Mouse (Mus musculus) limb, embryonic 13.5 days (tissue): Measurements from ENCODE around the gene Arhgap29. TPM values are rescaled to one million over a fixed set of nuclear protein-coding genes. Genes with fewer than 3 reads are reported as not detected.
A peak's percentile ranks its signal among the peaks of the same experiment; 100 is the strongest.

Source experiments
- ATAC-seq: fragments of 200-750 bp; cut with Nextera tagmentation; 2 replicates; pipeline ENCODE4 v1.8.0; 2017; ENCODE audit warnings: low read depth, moderate number of reproducible peaks, moderate TSS enrichment; ENCODE audit not compliant: low FRiP score
- H3K27ac ChIP-seq: fragments of 300-500 bp; sonication (generic); 2 replicates; pipeline ENCODE4 v1.5.1; 2015; ENCODE audit warnings: inconsistent platforms, mild to moderate bottlenecking, moderate library complexity
- H3K27me3 ChIP-seq: fragments of 300-500 bp; sonication (generic); 2 replicates; pipeline ENCODE4 v1.6.1; 2015; ENCODE audit warnings: mild to moderate bottlenecking, inconsistent platforms
- H3K36me3 ChIP-seq: fragments of 300-500 bp; sonication (generic); 2 replicates; pipeline ENCODE4 v1.6.1; 2015; ENCODE audit warnings: inconsistent platforms, mild to moderate bottlenecking, moderate library complexity
- H3K4me1 ChIP-seq: fragments of 300-500 bp; sonication (generic); 2 replicates; pipeline ENCODE4 v1.6.1; 2015; ENCODE audit warnings: inconsistent platforms
- H3K4me2 ChIP-seq: fragments of 300-500 bp; sonication (generic); replicated peaks from 2 replicates; pipeline ENCODE4 v1.6.1; 2015; ENCODE audit warnings: inconsistent platforms, mild to moderate bottlenecking, moderate library complexity
- H3K4me3 ChIP-seq: fragments of 300-500 bp; sonication (generic); 2 replicates; pipeline ENCODE4 v1.5.1; 2015; ENCODE audit warnings: moderate library complexity, mild to moderate bottlenecking, inconsistent platforms
- H3K9ac ChIP-seq: fragments of 300-500 bp; sonication (generic); 2 replicates; pipeline ENCODE4 v1.6.1; 2015; ENCODE audit warnings: mild to moderate bottlenecking, inconsistent platforms
- H3K9me3 ChIP-seq: fragments of 300-500 bp; sonication (generic); 2 replicates; pipeline ENCODE4 v1.6.1; 2016; ENCODE audit warnings: inconsistent platforms
- WGBS: fragments of 180-500 bp; shearing (Covaris S2); methylation state at CpG from one replicate; pipeline ENCODE4 v1.1.7; 2015; 5-methylcytosine and 5-hydroxymethylcytosine counted together
- polyA plus RNA-seq: library from polyadenylated mRNA; unstranded; fragments of >200 nt; fragmentation: Nextera tagmentation; extraction: Ambion mirVana; gene quantifications from 2 replicates; pipeline ENCODE4 v1.2.1, GENCODE M21; 2015

Arhgap29 gene
- polyA plus RNA-seq, 1 experiment from 2014 or later, result 54.3 TPM

GRCm38 (mm10) chr3:122021029-122021652, 68.8 kb downstream of the Arhgap29 start:
- no peak overlapping the region for H3K4me3 ChIP-seq
- H3K4me2 ChIP-seq, result no peak overlapping the region
- no peak for ATAC-seq
- no peaks in the 10 kb centered on the region for H3K9me3 ChIP-seq
- no peaks in the 10 kb centered on the region for H3K27me3 ChIP-seq
- no peak overlapping the region for H3K9ac ChIP-seq
- WGBS, result 85% methylated on average over 8 of the region's 8 CpGs
- peaks cover 5% of the 10 kb centered on the region; the same call in 1 of the 2 replicates for H3K36me3 ChIP-seq
- H3K4me1 ChIP-seq, result no peaks in the 10 kb centered on the region
- H3K27ac ChIP-seq, result no peak overlapping the region

DNA sequence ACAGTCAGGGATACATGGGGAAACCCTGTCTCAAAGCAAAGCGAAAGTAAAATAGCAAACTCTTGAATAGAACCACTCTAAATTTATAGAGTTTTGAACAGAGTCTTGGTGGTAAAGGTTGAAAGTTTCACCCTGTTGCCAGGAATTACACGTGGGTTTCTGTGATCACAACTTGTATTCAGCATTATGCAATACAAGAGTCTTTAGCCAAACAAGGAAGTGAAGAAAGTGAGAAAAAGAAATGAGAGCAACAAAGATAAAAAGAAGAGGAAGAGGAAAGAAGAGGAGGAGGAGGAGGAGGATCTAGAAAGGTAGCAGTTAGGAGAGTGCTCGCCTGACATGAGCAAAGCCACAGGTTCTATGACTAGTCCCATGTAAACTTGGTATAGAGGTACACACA, 70.0 kb downstream of the Arhgap29 start:
- H3K9me3 ChIP-seq, result no peaks in the 10 kb centered on the region
- no peak overlapping the region for H3K4me3 ChIP-seq
- no peak overlapping the region for H3K27ac ChIP-seq
- H3K36me3 ChIP-seq, result no peaks in the 10 kb centered on the region
- no peaks in the 10 kb centered on the region for H3K27me3 ChIP-seq
- H3K4me2 ChIP-seq, result no peak overlapping the region
- 0 out of 2 replicates have a peak, but pooled peaks cover 2% of the 10 kb centered on the region for H3K4me1 ChIP-seq
- no peak overlapping the region for H3K9ac ChIP-seq
- no peak for ATAC-seq
- WGBS, result 83% methylated on average over 3 of the region's 3 CpGs

- no peak for ATAC-seq
- Histone ChIP-seq H3K4me2 (no peak overlapping the region; the same call in 1 of the 2 replicates), H3K4me3 (no peak overlapping the region), H3K4me1 (0 out of 2 replicates have a peak, but pooled peaks cover 5% of the 10 kb centered on the region), H3K9me3 (no peaks in the 10 kb centered on the region), H3K27ac (no peak overlapping the region; the same call in 1 of the 2 replicates), H3K36me3 (no peaks in the 10 kb centered on the region), H3K27me3 (no peaks in the 10 kb centered on the region), H3K9ac (no peak overlapping the region)
- WGBS, result 49% methylated on average over 5 of the region's 5 CpGs
Observed at GRCm38 (mm10) chr3:122026676-122027075, 74.3 kb downstream of the Arhgap29 start.

GRCm38 (mm10) chr3:122027776-122028175, 75.4 kb downstream of the Arhgap29 start:
- WGBS, result 94% methylated on average over 8 of the region's 8 CpGs
- Histone ChIP-seq H3K27me3 (no peaks in the 10 kb centered on the region), H3K9me3 (no peaks in the 10 kb centered on the region), H3K4me1 (0 out of 2 replicates have a peak, but pooled peaks cover 5% of the 10 kb centered on the region), H3K9ac (no peak overlapping the region), H3K36me3 (no peaks in the 10 kb centered on the region), H3K4me2 (no peak overlapping the region), H3K4me3 (no peak overlapping the region), H3K27ac (no peak overlapping the region; the same call in 1 of the 2 replicates)
- no peak for ATAC-seq

DNA sequence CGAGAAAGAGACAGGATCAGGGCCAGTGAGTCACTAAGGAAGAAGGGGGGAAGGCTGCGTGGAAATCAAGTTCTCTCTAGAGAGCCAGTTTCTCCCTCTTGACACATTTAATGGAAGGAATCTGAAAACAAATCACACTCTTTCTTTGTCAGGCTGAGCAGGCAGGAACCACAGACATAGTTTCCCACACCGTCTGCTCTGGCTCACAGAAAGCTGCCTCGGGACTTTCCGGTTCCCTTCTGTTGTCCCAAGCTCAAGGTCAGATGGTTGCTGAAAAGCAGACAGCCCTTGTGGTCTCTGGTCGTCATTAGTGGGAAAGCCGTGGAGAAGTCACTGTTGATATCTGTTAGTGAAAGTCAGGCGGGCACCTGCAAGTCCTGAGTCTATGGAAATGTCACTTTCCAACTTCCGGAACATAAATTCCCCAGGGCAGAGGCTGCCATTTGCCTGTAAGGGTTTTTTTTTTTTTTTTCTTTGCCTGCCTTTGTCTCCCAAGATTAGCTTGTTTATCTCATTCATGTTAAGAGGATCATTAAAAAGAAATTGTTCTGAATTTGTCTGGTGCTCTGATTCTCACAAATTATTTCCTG, 81.0 kb downstream of the Arhgap29 start:
- WGBS, result 39% methylated on average over 9 of the region's 9 CpGs
- peak overlapping the region; percentile 22; the same call in 1 of the 2 replicates for H3K27ac ChIP-seq
- no peaks in the 10 kb centered on the region for H3K27me3 ChIP-seq
- H3K4me1 ChIP-seq, result peaks cover 17% of the 10 kb centered on the region; the same call in 1 of the 2 replicates
- H3K36me3 ChIP-seq, result no peaks in the 10 kb centered on the region
- no peak overlapping the region for H3K4me3 ChIP-seq
- H3K9ac ChIP-seq, result no peak overlapping the region
- ATAC-seq, result no peak
- no peak overlapping the region for H3K4me2 ChIP-seq
- peaks cover 7% of the 10 kb centered on the region; the same call in 1 of the 2 replicates for H3K9me3 ChIP-seq

DNA sequence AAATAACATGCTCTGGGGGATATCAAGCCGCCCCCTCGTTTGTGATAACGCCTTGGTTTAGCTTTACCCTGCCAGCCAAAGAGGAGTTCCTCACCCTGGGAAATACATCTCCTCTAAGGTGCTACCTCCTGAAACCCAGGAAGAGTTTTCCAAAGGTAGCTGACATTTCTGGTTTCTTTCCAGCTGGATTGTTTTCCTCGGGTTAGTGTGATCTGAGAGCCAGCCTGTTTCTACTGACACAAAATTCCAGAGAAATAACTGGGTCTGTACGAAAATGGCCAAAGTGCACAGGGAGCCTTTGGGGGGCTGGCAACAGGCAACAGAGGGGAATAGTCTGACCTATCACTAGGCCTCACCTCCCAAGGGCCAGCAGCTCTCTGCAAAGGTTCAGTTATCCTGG, 81.9 kb downstream of the Arhgap29 start:
- no peak for ATAC-seq
- H3K9ac ChIP-seq, result no peak overlapping the region
- H3K27me3 ChIP-seq, result no peaks in the 10 kb centered on the region
- no peak overlapping the region for H3K27ac ChIP-seq
- H3K9me3 ChIP-seq, result peaks cover 7% of the 10 kb centered on the region; the same call in 1 of the 2 replicates
- WGBS, result 76% methylated on average over 5 of the region's 5 CpGs
- H3K4me1 ChIP-seq, result peaks cover 17% of the 10 kb centered on the region; the same call in 1 of the 2 replicates
- H3K4me2 ChIP-seq, result no peak overlapping the region
- no peaks in the 10 kb centered on the region for H3K36me3 ChIP-seq
- no peak overlapping the region for H3K4me3 ChIP-seq

DNA sequence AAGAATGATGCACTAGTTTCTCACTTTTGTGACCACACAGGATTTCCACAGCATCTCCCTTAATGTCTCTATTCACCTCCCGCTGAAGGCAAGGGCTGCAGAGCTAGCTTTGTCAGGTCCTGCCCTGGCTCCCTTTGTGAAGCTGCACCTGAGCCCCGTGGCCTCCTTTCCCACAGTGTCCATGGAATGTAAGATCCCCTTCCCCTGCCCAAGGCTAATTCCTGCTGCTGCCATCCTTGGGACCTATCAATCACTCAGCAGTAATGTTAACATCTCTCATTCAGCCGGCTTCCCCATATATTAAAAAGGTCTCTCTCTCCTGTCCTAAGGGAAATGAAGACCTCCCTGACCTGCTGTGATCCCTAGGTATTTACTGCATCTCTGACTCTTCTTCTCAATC, 82.8 kb downstream of the Arhgap29 start:
- 62% methylated on average over 3 of the region's 3 CpGs for WGBS
- H3K9ac ChIP-seq, result no peak overlapping the region
- H3K27ac ChIP-seq, result no peak overlapping the region; the same call in 1 of the 2 replicates
- H3K4me1 ChIP-seq, result peaks cover 17% of the 10 kb centered on the region; the same call in 1 of the 2 replicates
- no peaks in the 10 kb centered on the region for H3K36me3 ChIP-seq
- no peaks in the 10 kb centered on the region for H3K27me3 ChIP-seq
- no peak overlapping the region for H3K4me2 ChIP-seq
- H3K4me3 ChIP-seq, result no peak overlapping the region
- peaks cover 7% of the 10 kb centered on the region; the same call in 1 of the 2 replicates for H3K9me3 ChIP-seq
- ATAC-seq, result no peak

- Histone ChIP-seq H3K9me3 (peaks cover 7% of the 10 kb centered on the region; the same call in 1 of the 2 replicates), H3K27ac (no peak overlapping the region), H3K4me1 (peaks cover 28% of the 10 kb centered on the region), H3K4me2 (no peak overlapping the region), H3K27me3 (0 out of 2 replicates have a peak, but pooled peaks cover 7% of the 10 kb centered on the region), H3K9ac (no peak overlapping the region), H3K36me3 (no peaks in the 10 kb centered on the region), H3K4me3 (no peak overlapping the region)
- ATAC-seq, result no peak
- WGBS, result 80% methylated on average over 6 of the region's 6 CpGs
Observed at GRCm38 (mm10) chr3:122040522-122040921, 88.2 kb downstream of the Arhgap29 start.

GRCm38 (mm10) chr3:122043102-122043501, 90.8 kb downstream of the Arhgap29 start:
- H3K9ac ChIP-seq, result no peak overlapping the region
- H3K36me3 ChIP-seq, result no peaks in the 10 kb centered on the region
- H3K4me2 ChIP-seq, result peak overlapping the region; percentile 50
- 20% methylated on average over 8 of the region's 8 CpGs for WGBS
- no peak for ATAC-seq
- H3K4me3 ChIP-seq, result no peak overlapping the region
- no peaks in the 10 kb centered on the region for H3K9me3 ChIP-seq
- H3K27me3 ChIP-seq, result 0 out of 2 replicates have a peak, but pooled peaks cover 7% of the 10 kb centered on the region
- peaks cover 53% of the 10 kb centered on the region for H3K4me1 ChIP-seq
- no peak overlapping the region for H3K27ac ChIP-seq

DNA sequence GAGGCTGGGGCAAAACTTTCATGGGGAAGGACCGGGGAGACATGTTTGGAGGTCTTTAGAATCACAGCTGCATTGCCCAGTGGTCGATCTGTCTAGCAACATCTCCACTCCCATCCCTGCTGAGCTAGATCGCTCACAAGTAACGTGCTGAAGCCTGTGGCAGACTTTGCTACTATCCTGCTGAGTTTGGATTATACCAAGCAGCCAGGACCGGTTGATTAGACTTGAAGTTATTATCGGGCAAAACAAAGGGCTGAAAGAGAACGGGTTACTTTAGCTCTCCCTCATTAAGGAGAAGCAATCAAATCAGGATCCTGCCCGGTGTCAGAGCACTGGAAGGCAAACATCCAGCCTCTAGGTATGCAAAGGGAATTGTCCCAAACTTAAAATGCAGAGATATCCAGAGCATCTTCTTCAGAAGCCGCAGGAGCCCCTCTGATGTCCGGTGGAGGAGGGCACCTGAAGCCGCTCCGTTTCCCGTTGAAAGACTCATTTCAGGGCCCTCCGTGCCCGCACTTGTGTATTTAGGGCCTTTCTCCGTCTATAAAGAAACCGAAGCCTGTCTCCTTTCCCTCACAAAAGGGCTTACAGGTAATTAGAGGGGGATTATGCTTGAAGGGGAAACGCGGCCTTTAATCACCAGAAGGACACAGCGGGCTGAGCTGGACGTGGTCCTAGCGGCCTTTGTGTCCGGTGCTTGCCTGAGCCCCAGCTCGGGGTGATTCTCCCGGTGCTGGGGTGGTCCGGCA, 91.6 kb downstream of the Arhgap29 start, which contains the start of gene Abca4:
Gene Abca4 (plus strand): TSS at position 645 of the 749 bp plus-strand sequence.
- ATAC-seq, result no peak
- peak within 1 kb of the TSS; percentile 17; the same call in 1 of the 2 replicates for H3K27ac ChIP-seq
- H3K4me3 ChIP-seq, result peak within 1 kb of the TSS; percentile 25
- H3K9ac ChIP-seq, result peak within 1 kb of the TSS; percentile 59
- H3K36me3 ChIP-seq, result no peaks in the 10 kb centered on the region
- WGBS, result 9% methylated on average over 26 of the region's 26 CpGs
- H3K4me2 ChIP-seq, result peak within 1 kb of the TSS; percentile 50
- H3K27me3 ChIP-seq, result 0 out of 2 replicates have a peak, but pooled peaks cover 7% of the 10 kb centered on the region
- H3K9me3 ChIP-seq, result no peaks in the 10 kb centered on the region
- H3K4me1 ChIP-seq, result peaks cover 62% of the 10 kb centered on the region

- peaks cover 69% of the 10 kb centered on the region for H3K4me1 ChIP-seq
- no peak overlapping the region for H3K4me2 ChIP-seq
- H3K27me3 ChIP-seq, result 0 out of 2 replicates have a peak, but pooled peaks cover 7% of the 10 kb centered on the region
- no peak overlapping the region for H3K9ac ChIP-seq
- no peaks in the 10 kb centered on the region for H3K36me3 ChIP-seq
- H3K9me3 ChIP-seq, result no peaks in the 10 kb centered on the region
- H3K27ac ChIP-seq, result peak overlapping the region; percentile 94; the same call in 1 of the 2 replicates
- ATAC-seq, result no peak
- 30% methylated on average over 10 of the region's 10 CpGs for WGBS
- H3K4me3 ChIP-seq, result no peak overlapping the region
Observed at GRCm38 (mm10) chr3:122046187-122046620, 93.9 kb downstream of the Arhgap29 start.
